Mouse (Mus musculus) erythroblast, embryonic 14.5 days (primary cell): ENCODE data around the gene Gm5460.

ENCODE experiments used
- GATA1 ChIP-seq: IDR thresholded peaks from 2 replicates; pipeline ENCODE4 v1.6.1; 2012; ENCODE audit warnings: low read length, inconsistent platforms, mixed read lengths
- TAL1 ChIP-seq: IDR thresholded peaks from 3 replicates; pipeline ENCODE4 v1.6.1; 2012; ENCODE audit warnings: low read length, inconsistent platforms, mixed read lengths

DNA sequence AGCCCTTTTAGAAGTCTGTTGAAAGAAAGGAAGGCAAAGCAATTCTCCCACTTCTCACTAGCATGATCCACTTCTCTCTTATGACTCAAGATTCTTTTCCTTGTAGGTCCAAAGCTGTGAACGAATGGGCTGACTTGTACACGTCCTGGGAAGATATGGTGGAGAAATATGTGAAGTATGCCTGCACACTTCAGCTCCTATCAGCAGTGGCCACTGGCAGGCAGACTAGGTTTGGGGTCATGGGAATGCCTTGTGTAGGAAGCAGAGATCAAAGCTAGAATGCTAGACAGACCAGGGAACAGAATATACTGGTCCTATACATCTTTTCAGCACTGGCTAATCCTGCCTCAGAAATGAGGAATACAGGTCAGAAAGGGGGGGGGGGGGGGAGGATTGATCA is 10.2 kb downstream of the Gm5460 start:
- no peak for TF ChIP-seq TAL1
- TF ChIP-seq GATA1, result no peak
